Mouse (Mus musculus) cerebellum, adult 18-20 months (tissue): ENCODE data around the gene Mrps27.

Experiments
- DNase-seq, 2 experiments: peaks; one replicate each; pipeline ENCODE4 v3.0.0; 2021

The Mrps27 gene

DNA sequence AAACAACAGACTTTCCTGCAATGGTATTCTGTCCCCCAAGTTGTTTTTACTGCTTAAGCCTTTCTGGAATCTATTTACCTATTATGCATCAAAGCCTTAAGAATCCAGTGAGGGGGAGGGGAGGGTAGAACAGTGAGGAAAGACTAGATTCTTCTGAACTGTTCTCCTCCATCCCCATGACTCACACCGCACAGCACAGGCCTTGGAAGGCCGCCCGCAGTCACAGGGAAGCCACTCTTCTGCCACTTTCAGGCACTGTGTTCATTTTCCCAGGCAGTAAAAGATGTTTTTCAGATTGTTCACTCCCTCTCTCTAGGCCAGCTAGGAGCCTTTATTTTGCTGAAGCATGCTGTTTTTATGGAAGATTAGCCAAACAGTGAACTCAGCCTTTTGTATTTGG, 46.8 kb downstream of the Mrps27 start:
- DNase-seq, result peak; percentile 80

DNA sequence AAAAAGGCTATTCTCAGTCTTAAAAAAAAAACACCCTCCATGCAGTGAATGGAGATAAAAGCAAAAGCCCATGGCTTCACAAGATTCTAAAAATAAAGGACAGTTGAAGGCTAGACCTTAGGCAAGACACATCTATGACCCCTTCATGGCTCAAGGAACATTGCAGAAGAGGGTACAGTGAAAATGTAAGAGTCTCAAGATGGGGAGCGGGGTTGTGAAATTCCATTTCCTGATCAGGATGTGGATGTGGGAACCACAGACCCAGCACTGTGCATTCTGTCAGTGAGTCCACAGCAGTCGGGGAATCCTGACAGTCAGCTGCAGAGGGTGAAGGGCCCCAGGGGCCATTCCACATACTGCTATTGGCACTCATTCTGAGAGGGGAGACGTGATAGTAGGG, 48.5 kb downstream of the Mrps27 start:
- no peak for DNase-seq

DNA sequence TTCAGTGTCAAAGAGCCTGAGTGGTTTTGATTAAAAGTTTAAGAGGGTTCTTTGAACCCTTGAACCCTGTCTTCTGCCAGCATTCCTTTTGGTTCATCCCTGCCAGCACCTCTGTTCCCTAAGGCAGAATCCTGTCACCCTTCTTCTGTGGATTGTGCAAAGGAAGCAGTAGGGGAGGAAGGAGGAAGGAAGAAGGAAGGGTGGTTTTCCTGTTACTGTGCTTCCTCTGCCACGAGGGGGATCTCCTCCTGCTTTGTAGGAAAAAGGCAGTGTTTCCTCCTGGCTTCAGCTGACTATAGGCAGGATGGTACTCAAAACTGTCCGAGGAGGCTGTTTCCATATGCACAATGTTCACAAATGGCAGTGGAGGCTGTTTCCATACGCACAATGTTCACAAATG, 50.1 kb downstream of the Mrps27 start:
- DNase-seq, result no peak

DNA sequence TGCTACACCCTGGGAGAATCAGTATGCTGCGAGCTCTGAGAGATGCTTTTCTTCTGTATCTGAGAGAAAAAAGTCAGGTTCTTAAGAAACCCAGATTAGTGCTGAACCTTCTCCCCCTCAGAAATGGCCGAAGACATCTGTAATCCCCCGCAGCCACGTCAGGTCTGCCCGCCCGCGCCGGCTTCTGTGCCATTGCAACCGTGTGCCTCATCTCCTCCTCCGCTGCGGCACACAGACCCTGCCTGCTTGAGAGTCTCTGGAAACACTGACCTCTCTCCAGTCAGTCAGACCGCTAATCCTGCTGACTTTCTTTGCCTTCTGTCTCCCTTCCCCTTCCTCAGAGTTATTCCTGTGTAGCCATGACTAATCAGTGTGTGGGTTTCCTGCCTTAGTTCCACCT, 50.9 kb downstream of the Mrps27 start:
- DNase-seq, result no peak

DNA sequence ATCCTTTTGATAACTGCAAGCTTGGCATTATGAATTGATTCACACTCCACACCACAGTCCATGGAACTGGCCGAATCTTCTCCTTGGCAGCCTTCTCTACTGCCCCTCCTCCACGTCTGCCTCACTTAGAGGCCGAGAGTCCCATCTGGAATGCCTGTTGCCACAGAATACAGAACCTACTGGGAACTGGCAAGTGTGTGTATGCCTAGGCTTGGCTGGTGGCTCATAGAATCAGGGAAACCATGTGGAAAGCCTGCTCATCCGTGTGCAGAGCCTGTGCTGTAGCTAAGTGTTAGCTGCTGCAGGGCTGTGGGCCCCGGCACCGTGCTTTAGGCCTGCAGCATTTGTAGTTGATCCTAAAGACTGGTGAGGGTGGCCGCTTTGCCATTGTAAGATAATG, 52.6 kb downstream of the Mrps27 start:
- peak; percentile 77 to 82 for DNase-seq

DNA sequence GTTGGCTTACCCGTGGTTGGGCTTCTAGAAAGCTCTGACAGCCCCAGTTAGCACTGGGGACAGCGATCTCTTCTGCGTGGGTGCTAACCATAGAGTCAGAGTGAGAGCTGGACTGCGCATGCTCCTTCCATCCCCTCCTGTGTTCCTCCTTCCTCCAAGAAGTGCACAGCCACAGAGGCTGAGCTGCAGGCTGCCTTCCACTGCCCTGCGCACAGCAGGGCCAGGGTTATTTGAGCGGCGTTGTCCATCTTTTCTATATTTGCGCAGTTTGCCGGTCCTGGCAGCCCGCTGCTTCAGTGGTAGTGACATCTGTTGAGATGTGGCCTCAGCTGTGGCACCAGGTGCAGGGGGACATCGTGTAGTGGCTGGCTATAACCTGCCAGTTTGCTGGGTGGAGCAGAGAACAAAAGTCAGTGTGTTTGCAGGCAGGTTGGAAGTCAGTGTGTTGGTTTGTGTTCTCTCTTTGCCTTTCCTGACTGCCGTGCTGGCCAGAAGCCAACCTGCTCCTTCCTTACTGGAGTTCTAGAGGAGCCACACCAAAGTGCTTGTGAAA, 53.6 kb downstream of the Mrps27 start:
- DNase-seq, result peak; percentile 61 to 65

DNA sequence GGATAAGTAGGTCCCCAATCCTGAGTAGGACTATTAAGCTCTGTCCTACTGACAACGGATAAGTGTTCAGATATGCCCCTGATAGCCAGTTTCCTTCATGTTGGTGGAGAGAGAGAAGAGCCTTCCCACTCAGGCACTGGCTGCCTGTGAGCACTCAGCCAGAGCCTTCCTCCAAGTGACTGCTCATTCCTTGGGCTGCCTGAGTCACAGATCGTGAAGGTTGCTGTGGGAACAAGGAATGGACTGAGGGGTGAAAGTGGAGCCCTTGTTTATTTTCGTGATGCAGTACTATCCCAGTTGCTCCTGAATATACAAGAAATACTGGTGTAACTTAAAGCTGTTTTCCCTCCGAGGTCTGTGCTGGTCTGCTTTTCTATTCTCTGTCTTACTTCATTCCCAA, 54.8 kb downstream of the Mrps27 start:
- no peak for DNase-seq

DNA sequence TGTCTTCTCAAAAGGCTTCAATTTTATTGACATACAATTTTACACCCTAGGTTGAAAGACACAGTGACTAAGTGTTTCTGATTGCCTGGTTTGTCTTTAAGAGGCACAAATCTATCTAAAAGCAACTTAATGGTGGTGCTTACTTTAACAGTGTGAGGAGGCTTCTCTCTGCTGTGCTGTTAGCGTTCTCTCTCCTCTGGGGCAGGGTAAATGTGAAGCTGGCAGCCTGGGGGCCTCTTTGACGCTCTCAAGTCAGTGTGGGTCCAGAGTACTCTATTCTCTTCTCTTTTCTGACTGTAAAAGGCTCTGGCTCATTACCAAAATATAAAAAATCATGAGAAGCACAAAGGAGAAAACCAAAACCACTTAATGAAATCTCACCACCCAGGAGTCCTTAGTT, 64.6 kb downstream of the Mrps27 start:
- no peak for DNase-seq

DNA sequence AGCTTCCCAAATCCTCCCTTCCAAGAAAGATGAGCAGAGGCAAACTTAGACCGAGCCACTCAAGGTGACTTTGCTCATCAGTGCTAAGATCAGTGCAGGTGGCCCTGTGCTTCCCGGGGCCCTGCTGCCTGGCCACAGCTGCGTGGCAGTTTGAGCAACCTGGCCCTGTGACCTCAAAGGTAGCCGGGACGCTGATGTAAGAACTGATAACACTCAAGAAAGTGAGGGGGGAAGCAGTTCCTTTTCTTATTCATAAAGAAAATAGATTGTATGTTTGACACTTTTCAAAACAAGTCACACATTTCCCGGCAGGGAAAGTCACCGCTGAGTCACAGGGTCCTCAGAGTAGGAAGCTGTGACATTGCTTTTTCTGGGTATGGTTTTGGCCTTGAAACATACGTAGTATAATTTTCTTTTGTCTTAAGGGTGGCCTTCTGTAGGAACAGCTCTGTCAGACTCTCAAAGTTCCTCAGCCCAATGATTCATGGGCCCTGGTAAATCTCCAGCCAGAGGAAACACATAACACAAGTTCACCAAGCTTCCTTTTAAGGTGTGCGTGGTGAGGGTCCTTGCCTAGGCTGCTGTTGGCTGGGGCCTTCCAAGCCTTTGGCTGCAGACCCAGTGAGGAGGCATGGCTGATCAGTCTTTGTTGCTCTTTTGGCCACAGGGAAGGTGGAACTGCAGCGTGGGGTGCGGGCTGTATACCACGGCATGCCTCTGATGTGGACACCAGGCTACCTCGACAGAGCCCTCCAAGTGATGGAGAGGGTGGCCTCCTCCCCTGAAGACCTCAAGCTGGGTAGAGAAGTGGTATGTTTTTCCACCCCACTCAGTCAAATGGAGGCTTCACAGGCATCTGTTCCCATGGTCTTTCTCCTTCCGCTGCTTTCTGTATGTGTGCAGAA, 66.3 kb downstream of the Mrps27 start:
- no peak for DNase-seq

DNA sequence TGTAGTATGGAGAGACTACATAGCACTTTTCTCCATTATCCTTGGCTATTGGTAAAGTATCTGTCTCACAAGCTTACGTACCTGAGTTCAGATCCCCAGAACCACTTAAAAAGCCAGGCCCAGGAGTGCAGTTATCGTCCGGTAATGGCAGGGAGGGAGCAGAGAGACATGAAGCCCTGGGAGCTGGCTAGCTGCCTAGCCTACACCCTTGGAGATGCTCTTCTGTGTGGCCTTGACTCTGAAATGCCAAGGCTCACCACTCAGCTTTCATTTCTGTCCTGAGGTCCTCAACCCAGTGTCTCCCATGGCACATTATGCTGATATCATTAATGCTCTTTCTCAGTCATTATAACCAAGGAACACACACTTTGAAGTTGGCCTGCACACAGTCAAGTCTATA, 67.2 kb downstream of the Mrps27 start:
- peak; percentile 46 to 58 for DNase-seq

DNA sequence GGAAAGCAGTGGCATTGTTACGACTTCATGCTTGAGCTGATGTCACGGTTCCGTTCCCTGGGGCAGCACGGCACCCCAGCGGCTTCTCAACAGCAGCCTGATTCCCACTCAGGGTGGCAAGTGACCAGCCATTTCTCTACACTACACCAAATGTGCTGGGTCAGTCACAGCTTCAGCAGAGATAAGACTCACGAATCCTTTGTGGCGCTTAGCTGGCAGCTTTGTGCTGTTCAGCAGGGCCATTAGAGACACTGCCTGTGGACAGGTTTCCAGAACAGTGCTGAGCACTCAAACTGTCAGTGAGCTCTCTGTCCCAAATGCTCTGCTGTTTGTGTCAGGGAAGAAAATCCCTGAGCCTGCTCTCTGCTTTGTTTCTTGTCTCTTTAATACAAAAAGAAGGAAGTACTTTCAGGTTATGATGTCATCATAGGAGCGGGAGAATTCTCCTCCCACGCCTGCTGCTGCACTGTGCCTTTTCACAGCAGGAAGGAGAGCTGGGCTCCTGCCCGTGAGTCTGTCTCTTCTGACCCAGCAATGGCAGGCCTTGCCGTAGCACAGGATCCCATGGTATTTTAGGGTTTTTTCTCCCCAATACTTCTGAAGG, 68.0 kb downstream of the Mrps27 start:
- peak; percentile 71 to 82 for DNase-seq

DNA sequence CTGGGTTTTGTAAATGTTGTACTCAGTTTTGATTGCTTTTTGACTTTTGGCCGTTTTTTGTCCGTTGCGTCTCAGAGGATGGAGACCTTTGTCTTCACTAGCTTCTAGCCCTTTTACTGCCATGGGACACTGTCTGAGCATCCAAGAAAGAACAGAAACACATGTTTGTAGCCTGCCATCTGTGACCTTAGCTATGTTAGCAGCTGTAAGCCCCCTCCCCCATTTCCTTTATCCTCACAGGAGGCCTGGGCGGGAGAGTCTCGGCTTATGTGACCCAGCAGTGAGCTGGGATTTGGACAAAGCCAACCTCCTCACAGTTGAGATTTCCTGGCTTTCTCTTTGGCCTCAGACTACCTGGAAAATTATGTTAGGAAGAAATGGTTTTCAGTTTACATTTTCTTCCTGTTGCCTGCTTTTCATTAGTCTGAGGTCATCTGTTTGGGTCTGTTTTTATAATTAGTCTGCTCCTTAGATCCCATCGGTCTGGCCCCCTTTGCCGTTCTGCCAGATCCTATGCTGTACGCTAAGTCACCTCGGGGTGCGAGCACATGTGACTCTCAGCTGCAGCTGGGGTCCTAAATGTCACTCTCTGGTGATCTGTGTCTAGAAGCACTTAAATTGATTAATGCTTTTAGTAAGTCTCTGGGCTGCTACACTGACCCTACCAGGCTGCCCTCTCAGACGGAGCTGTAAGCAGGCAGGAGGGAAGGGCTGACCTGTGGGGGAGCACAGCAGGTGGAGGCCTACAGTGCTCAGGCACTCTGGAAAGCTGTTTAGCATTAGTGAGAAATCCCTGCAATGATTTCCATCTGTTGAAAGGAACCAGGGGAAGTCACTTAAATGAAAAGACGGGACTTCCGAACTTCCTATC, 69.1 kb downstream of the Mrps27 start:
- DNase-seq, result no peak

DNA sequence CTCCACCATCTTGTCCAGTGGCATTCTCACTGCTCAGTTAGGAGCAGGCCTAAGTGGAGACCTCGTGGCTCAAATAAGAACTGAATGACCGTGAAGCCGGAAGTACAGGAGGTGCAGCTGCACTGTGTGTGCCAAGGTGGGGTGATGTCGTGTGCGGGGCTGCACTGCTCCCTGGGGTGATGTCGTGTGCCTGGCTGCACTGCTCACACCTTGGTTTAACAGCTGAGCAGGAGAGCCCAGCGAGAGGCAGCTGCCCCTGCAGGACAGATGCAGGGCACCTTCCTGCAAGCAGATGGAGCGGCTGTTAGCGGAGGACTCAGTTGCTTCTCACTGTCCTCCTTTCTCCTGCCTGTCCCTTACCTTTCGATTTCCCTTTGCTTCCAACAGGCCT, 69.8 kb downstream of the Mrps27 start:
- DNase-seq, result no peak

DNA sequence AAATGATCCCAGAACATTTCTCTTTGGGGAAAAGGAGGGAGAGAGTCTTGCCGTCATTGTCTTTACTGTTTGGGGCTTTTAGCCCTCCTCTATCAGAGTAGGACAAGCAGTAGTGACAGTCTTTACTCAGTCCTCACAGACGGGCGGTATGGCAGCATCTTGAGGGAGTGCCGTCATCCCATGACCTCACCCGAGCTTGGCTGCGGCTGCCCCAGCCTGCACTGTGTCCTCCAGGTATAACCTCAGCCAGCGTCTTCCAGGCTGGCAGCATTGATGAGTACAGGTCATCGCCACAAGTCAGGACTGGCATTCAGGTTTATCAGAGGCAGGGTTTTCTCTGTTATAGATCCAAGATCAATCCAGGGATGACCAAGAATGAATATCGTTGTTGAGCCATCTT, 72.0 kb downstream of the Mrps27 start:
- no peak for DNase-seq

DNA sequence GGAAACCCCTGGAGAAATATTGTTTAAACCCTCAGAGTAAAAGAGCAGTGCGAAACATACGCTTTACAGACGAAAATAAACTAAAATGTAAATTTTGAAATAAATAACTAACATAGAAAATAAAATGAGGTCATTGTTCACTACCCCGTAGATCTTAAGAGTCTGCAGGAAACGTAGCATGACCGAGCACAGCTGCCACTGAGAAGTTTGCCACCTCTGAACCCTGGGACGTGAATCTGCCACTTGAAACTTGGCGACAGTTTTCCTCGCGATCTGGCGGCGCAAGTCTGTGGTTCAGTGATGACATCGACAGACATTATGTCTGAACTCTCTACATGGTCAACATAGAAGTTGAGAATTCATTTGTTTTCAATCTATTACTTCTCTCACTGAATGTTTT, 79.0 kb downstream of the Mrps27 start:
- DNase-seq, result no peak

DNA sequence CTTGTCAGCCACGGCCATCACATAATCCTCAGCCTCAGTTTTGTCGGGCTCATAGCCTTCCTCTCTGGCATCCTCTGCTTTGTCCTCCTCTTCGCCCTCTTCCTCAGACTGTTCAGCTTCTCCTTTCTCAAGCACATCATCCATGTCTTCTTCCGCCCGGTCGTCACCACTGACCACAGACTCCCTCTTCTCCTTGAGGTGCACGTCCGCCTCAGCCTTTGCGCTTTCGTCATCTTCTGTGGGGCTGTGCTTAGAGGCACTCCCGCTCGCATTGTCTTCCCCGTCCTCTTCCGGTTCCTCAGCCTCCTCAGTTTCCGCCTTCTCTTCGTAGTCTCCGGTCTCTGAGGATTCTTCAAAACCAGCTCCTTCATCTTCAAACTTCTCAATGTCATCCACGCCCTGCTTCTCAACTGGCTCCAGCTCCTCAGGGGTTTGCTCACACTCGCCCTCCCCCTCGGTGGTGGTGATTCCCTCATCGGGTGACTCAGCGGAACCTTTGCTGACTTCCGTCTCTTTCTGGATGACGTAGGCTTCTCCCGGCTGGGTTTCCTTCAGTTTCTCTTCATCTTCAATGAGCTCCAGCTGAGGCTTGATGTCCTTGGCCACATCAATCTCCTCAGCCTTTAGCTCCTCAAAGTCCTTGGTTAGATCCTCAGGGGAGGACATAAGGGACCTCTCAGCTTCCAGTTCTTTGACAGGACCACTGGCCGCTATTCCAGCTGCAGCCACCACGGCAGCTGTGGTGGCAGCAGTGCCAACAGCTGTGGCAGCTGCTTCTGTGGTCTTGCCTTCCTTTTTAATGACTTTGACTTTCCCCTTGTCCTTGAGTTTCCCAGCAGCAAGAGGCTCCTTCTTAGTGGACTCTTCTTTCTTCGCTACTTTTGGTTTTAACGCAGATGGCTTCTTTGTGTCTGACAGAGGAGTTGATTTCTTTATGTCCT, 88.8 kb downstream of the Mrps27 start:
- no peak for DNase-seq

DNA sequence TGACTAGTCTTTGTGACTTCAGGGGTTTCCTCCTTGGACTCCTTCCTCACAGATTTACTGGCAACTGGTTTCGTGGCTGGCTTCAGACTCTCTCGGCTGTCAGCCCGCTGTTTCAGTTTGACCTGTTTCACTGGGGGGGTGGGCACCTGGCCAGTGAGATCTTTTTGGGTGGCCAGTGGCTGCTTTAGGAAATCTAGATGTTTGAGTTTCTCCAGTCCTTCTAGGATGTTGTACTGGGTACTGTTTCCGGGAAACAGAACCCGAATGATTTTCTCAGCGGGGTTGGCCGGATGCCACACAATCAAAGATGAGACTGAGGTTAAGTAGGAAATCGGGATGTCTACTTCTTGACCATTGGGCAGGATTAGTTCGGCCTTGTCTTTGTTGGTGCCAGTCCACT, 89.9 kb downstream of the Mrps27 start:
- peak; percentile 43 to 58 for DNase-seq

DNA sequence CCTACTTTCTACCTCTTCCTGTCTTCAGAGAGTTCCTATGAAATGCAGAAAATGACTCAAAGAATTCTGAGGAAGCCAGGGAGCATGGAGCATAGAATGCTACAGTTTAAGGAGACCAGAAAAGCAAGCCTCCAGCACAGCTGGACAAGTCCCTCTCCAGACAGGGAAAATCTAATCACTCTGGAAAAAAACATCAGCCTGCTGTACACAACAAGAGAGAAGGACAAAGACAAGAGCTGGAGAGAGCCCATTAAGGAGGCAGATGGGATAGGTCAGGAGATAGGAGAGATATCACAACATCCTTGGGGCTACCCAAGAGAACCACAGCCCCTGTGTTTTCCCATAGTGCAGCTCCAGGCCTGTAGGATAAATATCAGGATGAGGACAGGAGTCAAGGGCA, 92.5 kb downstream of the Mrps27 start:
- no peak for DNase-seq

DNA sequence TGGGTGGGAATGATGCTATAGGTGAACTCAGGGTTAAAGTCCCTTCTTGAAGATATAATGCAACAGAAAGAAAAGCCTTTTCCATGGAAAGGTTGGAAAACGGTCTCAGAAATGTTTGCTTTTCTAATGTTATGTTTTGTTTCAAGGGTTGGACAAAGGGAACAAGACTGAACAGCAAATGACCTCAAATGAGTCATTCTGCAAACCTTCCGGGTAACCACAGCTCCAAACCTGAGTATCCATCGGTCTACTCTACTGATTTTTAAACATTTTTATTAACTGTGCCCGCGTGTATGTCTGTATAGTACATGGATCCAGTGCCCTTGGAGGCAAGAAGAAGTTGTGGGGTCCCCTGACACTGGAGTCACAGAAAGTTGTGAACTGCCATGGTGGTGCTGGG, 94.8 kb downstream of the Mrps27 start:
- DNase-seq, result no peak

DNA sequence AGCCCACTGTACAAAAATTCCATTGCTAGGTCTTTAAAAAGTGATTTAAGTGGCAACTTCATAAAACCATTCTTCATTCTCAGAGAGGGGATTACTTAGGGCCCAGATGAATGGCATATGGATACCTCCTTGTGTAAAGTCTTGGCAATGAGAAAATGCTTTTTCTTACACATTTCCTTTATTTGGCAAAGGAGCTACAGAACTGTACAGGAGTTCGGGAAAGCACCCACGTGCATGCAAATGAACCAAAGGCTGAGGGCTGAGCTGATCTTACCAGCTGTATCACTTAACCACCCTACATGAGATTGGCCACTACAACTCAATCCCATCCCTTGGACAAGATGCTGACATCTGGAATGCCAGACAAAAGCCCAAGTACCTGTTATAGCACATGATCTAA, 95.6 kb downstream of the Mrps27 start:
- DNase-seq, result no peak

DNA sequence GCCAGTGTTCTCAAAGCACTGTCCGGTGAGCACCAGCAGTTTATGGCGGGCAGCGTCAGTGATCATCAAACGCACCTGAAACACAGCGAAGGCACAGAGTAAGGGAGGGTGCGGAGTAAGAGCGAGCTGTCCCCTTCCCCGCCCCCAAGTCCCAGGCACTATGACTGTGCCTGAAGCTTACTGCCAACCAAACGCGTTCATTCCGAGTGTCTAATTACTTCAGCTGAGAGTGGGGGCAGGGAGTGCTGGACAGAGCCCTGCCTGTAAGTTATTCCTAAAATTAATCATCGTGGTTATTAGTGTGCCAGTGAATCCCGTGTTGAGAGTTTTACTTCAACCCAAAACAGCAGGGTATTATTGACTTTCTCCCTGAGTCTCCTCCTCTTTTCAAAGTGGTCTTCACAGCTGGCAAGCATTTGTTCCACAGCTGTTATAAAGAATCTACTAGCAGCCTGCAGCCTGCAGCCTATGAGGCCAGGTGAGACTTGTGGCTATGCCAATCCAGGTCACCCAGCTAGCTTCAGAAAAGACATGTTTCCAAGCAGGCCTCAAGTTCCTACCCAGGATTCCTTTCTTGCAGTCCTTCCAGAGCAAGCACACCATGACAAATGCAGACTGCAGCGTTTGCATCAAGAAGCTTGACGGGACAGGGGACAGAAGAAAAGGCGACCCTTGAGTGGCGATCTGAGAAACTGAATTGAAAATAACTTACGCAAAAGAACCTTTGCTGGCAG, 97.3 kb downstream of the Mrps27 start:
- DNase-seq, result no peak
